Mouse (Mus musculus): ENCODE results near the gene Sema4b. TPM values are rescaled to one million over a fixed set of nuclear protein-coding genes. Genes with fewer than 3 reads are reported as not detected.

Gene Sema4b
- 19.2 and 26.8 TPM in 2 replicates for polyA plus RNA-seq (2012; rRNA removed)

- DNase-seq (ENCODE audit: low read depth): no peak
These were observed at the start of gene Sema4b for GRCm38 (mm10) chr7:80186531-80187296. Gene Sema4b, plus strand, starts transcription at chr7:80186841.

- DNase-seq (ENCODE audit: low read depth): no peak
These were observed 48.3 kb upstream of the Sema4b start for GRCm38 (mm10) chr7:80138375-80138774.

GRCm38 (mm10) chr7:80140815-80141214 lies 45.8 kb upstream of the Sema4b start:
- no peak for DNase-seq (ENCODE audit: low read depth)

GRCm38 (mm10) chr7:80143331-80144273 lies 43.0 kb upstream of the Sema4b start:
- no peak for DNase-seq (ENCODE audit: low read depth)

GRCm38 (mm10) chr7:80144695-80145094 lies 41.9 kb upstream of the Sema4b start:
- no peak for DNase-seq (ENCODE audit: low read depth)

GRCm38 (mm10) chr7:80146077-80146476 lies 40.6 kb upstream of the Sema4b start:
- no peak for DNase-seq (ENCODE audit: low read depth)

- DNase-seq (ENCODE audit: low read depth): no peak
These were observed 37.3 kb upstream of the Sema4b start for GRCm38 (mm10) chr7:80149356-80149755.

- DNase-seq (ENCODE audit: low read depth): no peak
These were observed 34.5 kb upstream of the Sema4b start for GRCm38 (mm10) chr7:80152152-80152551.

GRCm38 (mm10) chr7:80152756-80153155 lies 33.9 kb upstream of the Sema4b start:
- DNase-seq (ENCODE audit: low read depth): no peak

- DNase-seq (ENCODE audit: low read depth): no peak
These were observed 32.0 kb upstream of the Sema4b start for GRCm38 (mm10) chr7:80154689-80155088.

GRCm38 (mm10) chr7:80156711-80157227 lies 29.9 kb upstream of the Sema4b start:
- no peak for DNase-seq (ENCODE audit: low read depth)

- no peak for DNase-seq (ENCODE audit: low read depth)
These were observed 28.0 kb upstream of the Sema4b start for GRCm38 (mm10) chr7:80158496-80159268.

- no peak for DNase-seq (ENCODE audit: low read depth)
These were observed 26.2 kb upstream of the Sema4b start for GRCm38 (mm10) chr7:80160293-80160944.

GRCm38 (mm10) chr7:80160945-80161306 lies 25.7 kb upstream of the Sema4b start:
- DNase-seq (ENCODE audit: low read depth): no peak

GRCm38 (mm10) chr7:80165432-80165831 lies 21.2 kb upstream of the Sema4b start:
- DNase-seq (ENCODE audit: low read depth): no peak

- DNase-seq (ENCODE audit: low read depth): no peak
These were observed 19.9 kb upstream of the Sema4b start for GRCm38 (mm10) chr7:80166740-80167139.

GRCm38 (mm10) chr7:80169847-80170246 lies 16.8 kb upstream of the Sema4b start:
- DNase-seq (ENCODE audit: low read depth): no peak

- DNase-seq (ENCODE audit: low read depth): no peak
These were observed 15.3 kb upstream of the Sema4b start for GRCm38 (mm10) chr7:80171345-80171744.

- DNase-seq (ENCODE audit: low read depth): no peak
These were observed 14.3 kb upstream of the Sema4b start for GRCm38 (mm10) chr7:80172069-80172956.

GRCm38 (mm10) chr7:80176159-80176558 lies 10.5 kb upstream of the Sema4b start:
- DNase-seq (ENCODE audit: low read depth): no peak

Data from gonadal fat pad, adult 2 months (tissue).